Mouse (Mus musculus) stomach, embryonic 14.5 days (tissue): ENCODE data around the gene Kdelc1. TPM values are rescaled to one million over a fixed set of nuclear protein-coding genes. Genes with fewer than 3 reads are reported as not detected.

Experiments used
- ATAC-seq: fragments of 200-750 bp; cut with Nextera tagmentation; 2 replicates; pipeline ENCODE4 v1.8.0; 2017; ENCODE audit warnings: low read depth, moderate TSS enrichment; ENCODE audit not compliant: insufficient number of reproducible peaks, insufficient read depth, low FRiP score
- H3K27ac ChIP-seq: fragments of 300-500 bp; sonication (generic); 2 replicates; pipeline ENCODE4 v1.5.1; 2014; ENCODE audit warnings: mild to moderate bottlenecking, low read length, moderate library complexity, mixed read lengths
- H3K27me3 ChIP-seq: fragments of 300-500 bp; sonication (generic); 2 replicates; pipeline ENCODE4 v1.6.1; 2014; ENCODE audit warnings: low read length, control low read depth, mixed read lengths; ENCODE audit not compliant: control insufficient read depth, insufficient read depth
- H3K36me3 ChIP-seq: fragments of 300-500 bp; sonication (generic); 2 replicates; pipeline ENCODE4 v1.6.1; 2014; ENCODE audit warnings: mild to moderate bottlenecking, control low read depth, low read length, moderate library complexity, mixed read lengths; ENCODE audit not compliant: control insufficient read depth, insufficient read depth
- H3K4me1 ChIP-seq: fragments of 300-500 bp; sonication (generic); 2 replicates; pipeline ENCODE4 v1.6.1; 2014; ENCODE audit warnings: low read length, control low read depth, mixed read lengths; ENCODE audit not compliant: control insufficient read depth, insufficient read depth
- H3K4me2 ChIP-seq: fragments of 300-500 bp; sonication (generic); replicated peaks from 2 replicates; pipeline ENCODE4 v1.6.1; 2014; ENCODE audit warnings: low read depth, low read length, control low read depth
- H3K4me3 ChIP-seq: fragments of 300-500 bp; sonication (generic); 2 replicates; pipeline ENCODE4 v1.5.1; 2014; ENCODE audit warnings: low read depth, low read length, control low read depth
- H3K9ac ChIP-seq: fragments of 300-500 bp; sonication (generic); replicated peaks from 2 replicates; pipeline ENCODE4 v1.6.1; 2014; ENCODE audit warnings: low read depth, mild to moderate bottlenecking, control low read depth, low read length, moderate library complexity, mixed read lengths
- H3K9me3 ChIP-seq: fragments of 300-500 bp; sonication (generic); 2 replicates; pipeline ENCODE4 v1.6.1; 2016; ENCODE audit warnings: low read depth, low read length, control low read depth; ENCODE audit not compliant: control insufficient read depth
- WGBS: fragments of 180-500 bp; shearing (Covaris S2); extraction: QIAGEN DNeasy Blood & Tissue Kit; methylation state at CpG from one replicate; pipeline ENCODE4 v1.1.7; 2014; 5-methylcytosine and 5-hydroxymethylcytosine counted together
- polyA plus RNA-seq: library from polyadenylated mRNA; unstranded; fragments of >200 nt; fragmentation: Nextera tagmentation; extraction: Ambion mirVana; gene quantifications from 2 replicates; pipeline ENCODE4 v1.2.1, GENCODE M21; 2014

Kdelc1 gene
- polyA plus RNA-seq, 1 experiment from 2014 or later, result 65.5 TPM

DNA sequence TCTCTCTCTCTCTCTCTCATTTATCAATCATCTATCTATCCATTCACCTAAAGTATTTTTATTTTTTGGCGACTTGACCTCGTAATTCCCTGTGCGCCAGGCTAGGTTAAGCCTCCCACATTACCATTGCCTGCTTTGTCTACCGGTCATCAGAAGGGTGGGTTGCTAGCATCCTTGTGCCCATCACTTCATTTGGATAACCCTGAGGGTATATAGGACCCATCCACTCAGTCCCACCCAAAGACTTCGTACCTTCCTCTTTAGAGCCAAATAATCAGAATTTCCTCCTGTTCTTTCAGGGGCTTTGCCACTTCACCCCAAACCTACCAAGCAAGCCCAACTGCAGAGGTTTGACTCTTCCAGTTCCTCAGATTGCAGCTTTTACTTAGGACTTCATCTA is 15.7 kb downstream of the Kdelc1 start:
- 10% methylated on average over 5 of the region's 5 CpGs for WGBS
- Histone ChIP-seq H3K4me2 (peak overlapping the region; percentile 62), H3K36me3 (peaks cover 14% of the 10 kb centered on the region), H3K27me3 (no peaks in the 10 kb centered on the region), H3K4me1 (0 out of 2 replicates have a peak, but pooled peaks cover 4% of the 10 kb centered on the region), H3K4me3 (peak overlapping the region; percentile 76), H3K9me3 (no peaks in the 10 kb centered on the region), H3K9ac (0 out of 2 replicates have a peak overlapping the region, but pooled peaks have one; percentile 3), H3K27ac (no peak overlapping the region)
- ATAC-seq, result no peak

DNA sequence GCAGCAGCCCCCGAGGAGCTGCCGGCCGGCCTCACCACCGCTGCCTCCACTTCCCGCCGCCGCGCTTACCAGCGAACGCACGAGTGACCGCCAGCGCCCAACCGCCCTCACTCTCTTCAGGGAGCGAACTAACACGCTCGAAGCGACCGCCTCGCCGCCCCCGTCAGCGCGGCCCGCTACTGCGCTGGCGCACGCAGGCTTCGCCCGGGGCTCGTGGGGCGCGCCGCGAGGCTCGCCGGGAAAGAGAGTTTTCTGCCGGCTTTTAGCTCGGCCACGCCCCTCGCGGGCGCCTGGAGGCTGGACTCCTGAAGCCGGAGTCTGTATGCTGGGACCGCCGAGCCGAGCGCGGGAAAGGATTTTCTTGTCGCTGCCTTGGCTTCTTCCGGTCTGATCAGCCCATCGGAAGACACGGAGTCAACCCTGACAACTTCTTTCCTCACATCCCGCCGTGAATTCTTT is 16.3 kb downstream of the Kdelc1 start, which contains the start of gene Tex30:
TSS of gene Tex30 (minus strand) at position 183 of the 459 bp plus-strand sequence.
- H3K4me1 ChIP-seq, result 0 out of 2 replicates have a peak, but pooled peaks cover 4% of the 10 kb centered on the region
- H3K27me3 ChIP-seq, result no peaks in the 10 kb centered on the region
- H3K27ac ChIP-seq, result peak within 1 kb of the TSS; percentile 87
- ATAC-seq, result peak; percentile 98
- peaks cover 9% of the 10 kb centered on the region for H3K36me3 ChIP-seq
- peak within 1 kb of the TSS; percentile 64 for H3K9ac ChIP-seq
- no peaks in the 10 kb centered on the region for H3K9me3 ChIP-seq
- peak within 1 kb of the TSS; percentile 76 for H3K4me3 ChIP-seq
- peak within 1 kb of the TSS; percentile 62 for H3K4me2 ChIP-seq
- under 1% methylated on average over 51 of the region's 55 CpGs for WGBS

DNA sequence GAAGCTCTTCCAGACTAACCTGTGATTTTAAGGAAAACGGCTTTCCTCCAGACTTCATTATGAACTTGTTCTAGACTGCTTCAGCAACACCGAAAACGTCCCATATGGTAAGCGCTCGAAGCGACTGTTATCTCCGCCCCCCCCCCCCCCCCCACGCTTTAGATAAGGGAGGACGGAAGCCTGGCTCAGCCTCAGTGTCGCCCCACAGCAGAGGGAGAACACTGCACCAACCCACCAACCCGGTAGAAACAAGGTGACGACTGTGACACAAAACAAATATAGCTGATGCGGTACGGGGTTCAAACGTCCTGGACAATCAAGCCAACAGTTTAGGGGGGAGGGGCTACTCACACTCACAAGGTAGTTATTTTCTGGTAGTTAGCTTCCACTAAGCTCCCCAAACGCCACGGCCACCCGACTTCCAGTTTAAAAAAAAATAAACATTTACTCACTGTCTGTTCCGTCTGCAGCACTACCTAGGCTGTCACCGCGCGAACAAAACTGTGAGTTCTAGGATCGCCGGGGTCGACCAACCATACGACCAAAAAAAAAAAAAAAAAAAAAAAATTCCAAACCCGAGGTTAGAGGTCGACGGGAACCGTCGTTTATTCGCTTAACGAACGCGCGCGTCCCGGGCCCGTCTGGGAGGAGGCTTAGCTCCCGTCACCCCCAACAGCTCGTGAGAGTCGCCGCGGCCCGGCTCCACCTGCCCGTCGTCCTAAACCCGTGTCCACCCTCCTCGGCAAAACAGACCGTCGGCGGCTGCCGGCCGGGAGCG is 17.0 kb downstream of the Kdelc1 start:
- Histone ChIP-seq H3K27me3 (no peaks in the 10 kb centered on the region), H3K27ac (peak overlapping the region; percentile 87), H3K9me3 (no peaks in the 10 kb centered on the region), H3K4me3 (peak overlapping the region; percentile 76), H3K9ac (peak overlapping the region; percentile 64), H3K4me1 (0 out of 2 replicates have a peak, but pooled peaks cover 4% of the 10 kb centered on the region), H3K4me2 (peak overlapping the region; percentile 62), H3K36me3 (peaks cover 9% of the 10 kb centered on the region)
- ATAC-seq, result peak; percentile 66
- under 1% methylated on average over 55 of the region's 55 CpGs for WGBS

DNA sequence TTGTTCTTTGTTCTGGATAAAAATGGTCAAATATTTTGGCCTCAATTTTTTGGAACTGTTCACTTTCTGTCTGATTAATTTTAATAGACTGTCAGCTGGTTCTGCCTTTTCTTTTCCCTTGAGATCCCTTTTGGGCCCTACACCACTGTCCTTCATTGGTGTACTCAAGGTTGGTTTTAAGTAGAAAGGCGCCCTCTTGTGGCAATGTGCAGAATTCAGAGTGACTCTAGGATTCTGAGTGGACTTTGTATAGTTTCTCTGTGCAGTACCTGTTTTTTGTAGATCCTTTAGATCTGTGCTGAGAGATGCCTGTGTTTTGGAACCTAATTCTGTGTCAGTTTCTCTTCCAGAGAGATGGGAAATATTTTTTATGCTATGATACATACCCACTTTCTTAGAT is 54.0 kb downstream of the Kdelc1 start:
- H3K27me3 ChIP-seq, result no peaks in the 10 kb centered on the region
- no peak overlapping the region for H3K9ac ChIP-seq
- no peaks in the 10 kb centered on the region for H3K4me1 ChIP-seq
- no peak overlapping the region for H3K27ac ChIP-seq
- ATAC-seq, result no peak
- H3K9me3 ChIP-seq, result no peaks in the 10 kb centered on the region
- H3K36me3 ChIP-seq, result no peaks in the 10 kb centered on the region
- WGBS, result 0% methylated on average over 1 of the region's 1 CpGs
- no peak overlapping the region for H3K4me3 ChIP-seq
- no peak overlapping the region for H3K4me2 ChIP-seq

DNA sequence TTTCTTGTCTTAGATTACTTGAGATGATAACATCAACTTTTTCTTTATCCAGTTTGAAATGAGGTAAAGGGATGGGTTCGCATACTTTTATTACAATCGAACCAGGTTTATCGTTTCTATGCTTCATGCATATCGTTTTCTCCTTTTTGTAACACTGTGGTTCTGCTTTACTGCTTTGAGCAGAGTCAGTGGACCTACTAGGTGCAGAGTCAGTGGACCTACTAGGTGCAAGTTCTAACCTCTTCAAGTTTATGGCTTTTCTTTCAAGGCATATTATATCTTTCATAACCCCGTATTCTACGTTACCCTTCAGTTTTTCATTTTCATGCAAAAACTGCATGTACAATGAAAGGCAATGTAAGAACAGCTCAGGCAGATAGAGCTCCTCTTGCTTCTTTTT is 55.2 kb downstream of the Kdelc1 start:
- H3K9ac ChIP-seq, result no peak overlapping the region
- no peaks in the 10 kb centered on the region for H3K36me3 ChIP-seq
- H3K4me2 ChIP-seq, result no peak overlapping the region
- no peak for ATAC-seq
- no peak overlapping the region for H3K27ac ChIP-seq
- H3K9me3 ChIP-seq, result no peaks in the 10 kb centered on the region
- WGBS, result 91% methylated on average over 6 of the region's 6 CpGs
- H3K27me3 ChIP-seq, result no peaks in the 10 kb centered on the region
- H3K4me3 ChIP-seq, result no peak overlapping the region
- H3K4me1 ChIP-seq, result no peaks in the 10 kb centered on the region

DNA sequence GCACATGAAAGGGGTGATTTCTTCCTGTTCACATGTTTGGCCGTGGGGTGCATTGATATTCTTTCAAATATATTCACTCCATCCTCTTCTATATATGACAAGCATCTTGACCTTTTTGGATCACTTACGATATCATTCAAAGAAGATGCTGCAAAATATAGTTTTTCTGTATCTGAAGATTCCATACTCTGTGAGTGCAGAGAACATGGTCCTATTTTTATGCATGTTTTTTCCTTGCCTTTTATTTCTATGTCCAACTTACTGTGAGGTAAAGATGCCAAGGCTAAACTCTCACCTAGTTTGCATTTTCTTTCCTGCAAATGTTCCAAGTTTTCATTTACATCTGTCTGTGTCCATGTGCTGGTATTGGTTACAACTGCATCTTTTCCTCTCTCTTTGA is 56.8 kb downstream of the Kdelc1 start, which contains the start of gene Gm8251:
TSS of gene Gm8251 (minus strand) at position 101 of the 400 bp plus-strand sequence.
- no peaks in the 10 kb centered on the region for H3K27me3 ChIP-seq
- H3K27ac ChIP-seq, result no peak within 1 kb of the TSS
- H3K9ac ChIP-seq, result no peak within 1 kb of the TSS
- no peaks in the 10 kb centered on the region for H3K36me3 ChIP-seq
- no peak for ATAC-seq
- H3K4me1 ChIP-seq, result no peaks in the 10 kb centered on the region
- WGBS, result 96% methylated on average over 2 of the region's 2 CpGs
- no peak within 1 kb of the TSS for H3K4me3 ChIP-seq
- no peak within 1 kb of the TSS for H3K4me2 ChIP-seq
- no peaks in the 10 kb centered on the region for H3K9me3 ChIP-seq

DNA sequence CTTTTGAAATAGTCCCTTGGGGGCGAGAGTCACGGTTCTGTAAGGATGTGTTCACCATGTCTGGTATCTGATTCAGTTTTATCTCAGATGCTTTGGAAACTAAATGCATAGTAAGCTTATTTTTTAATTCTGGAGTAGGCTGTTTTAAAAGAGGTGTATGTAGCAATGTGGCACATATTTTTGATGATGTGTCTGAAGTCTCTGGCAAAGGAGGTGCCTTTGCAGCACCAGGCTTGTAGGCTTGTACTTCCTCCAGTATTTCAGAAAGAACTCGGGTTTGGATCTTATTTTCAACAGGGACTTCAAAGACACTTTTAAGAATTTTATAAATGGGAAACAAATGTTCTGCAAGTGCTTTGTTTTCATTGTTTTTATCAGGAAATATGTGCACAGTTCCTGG is 60.8 kb downstream of the Kdelc1 start:
- H3K4me1 ChIP-seq, result no peaks in the 10 kb centered on the region
- WGBS, result 89% methylated on average over 3 of the region's 3 CpGs

More for the DNA sequence above, 60.8 kb downstream of the Kdelc1 start:
- ATAC-seq, result no peak
- Histone ChIP-seq H3K27ac (no peak overlapping the region), H3K9me3 (no peaks in the 10 kb centered on the region), H3K36me3 (no peaks in the 10 kb centered on the region), H3K9ac (no peak overlapping the region), H3K4me3 (no peak overlapping the region), H3K4me2 (no peak overlapping the region), H3K27me3 (no peaks in the 10 kb centered on the region)
